Mouse (Mus musculus) left cerebral cortex, postnatal 4 days (tissue): Measurements from ENCODE around the gene Apoc1. TPM values are rescaled to one million over a fixed set of nuclear protein-coding genes. Genes with fewer than 3 reads are reported as not detected.
A peak's percentile ranks its signal among the peaks of the same experiment; 100 is the strongest.
"Not testable (repeated sequence)": the region's sequence is repeated elsewhere in the genome, so short reads cannot be mapped to it uniquely, and the experiment has no call there.

Experiments
- DNase-seq: peaks from one replicate; pipeline ENCODE4 v3.0.0-alpha.2; 2022
- intact Hi-C: fragments of 180-260 bp; cut with DNase I; formaldehyde crosslinking; loops from one replicate; pipeline ENCODE4 v1.15.1; 2025
- total RNA-seq, 2 experiments: library from RNA; stranded (reverse); gene quantifications; 2 replicates each; pipeline ENCODE4 v1.2.3; 2021

The Apoc1 gene
- total RNA-seq, 2 experiments from 2014 or later, result 2.1 to 3.6 TPM

- intact Hi-C loops, DNase-seq: not testable (repeated sequence)
These were observed 5.4 kb downstream of the Apoc1 start for GRCm38 (mm10) chr7:19686927-19687583.

- intact Hi-C loops, result no loop called here
- no peak for DNase-seq
These were observed 5.9 kb downstream of the Apoc1 start for GRCm38 (mm10) chr7:19686521-19686920.

- intact Hi-C loops, result no loop called here
- DNase-seq, result no peak
These were observed 7.1 kb downstream of the Apoc1 start for GRCm38 (mm10) chr7:19685374-19685773.

- intact Hi-C loops, result no loop called here
- no peak for DNase-seq
These were observed 8.7 kb downstream of the Apoc1 start for GRCm38 (mm10) chr7:19683771-19684201.

GRCm38 (mm10) chr7:19682979-19683378 is 9.5 kb downstream of the Apoc1 start:
- DNase-seq, result no peak
- intact Hi-C loops, result no loop called here

GRCm38 (mm10) chr7:19681202-19681694 is 11.2 kb downstream of the Apoc1 start, which contains the start of the genes Gm44805 and Apoc4:
Gene Gm44805, minus strand, starts transcription at chr7:19681423.
Gene Apoc4, minus strand, starts transcription at chr7:19681479.
- intact Hi-C loops, result no loop called here
- no peak for DNase-seq

- intact Hi-C loops, result no loop called here
- no peak for DNase-seq
These were observed 11.8 kb downstream of the Apoc1 start for GRCm38 (mm10) chr7:19680702-19681101.

- intact Hi-C loops, result no loop called here
- no peak for DNase-seq
These were observed 13.6 kb downstream of the Apoc1 start for GRCm38 (mm10) chr7:19678901-19679300.

- intact Hi-C loops, result no loop called here
- DNase-seq, result no peak
These were observed 14.6 kb downstream of the Apoc1 start, which contains the start of gene Apoc2 for GRCm38 (mm10) chr7:19677872-19678271. Gene Apoc2, minus strand, starts transcription at chr7:19677941.

- intact Hi-C loops, result no loop called here
These were observed 15.8 kb downstream of the Apoc1 start for GRCm38 (mm10) chr7:19676662-19677061.

GRCm38 (mm10) chr7:19675824-19676223 is 16.6 kb downstream of the Apoc1 start:
- no peak for DNase-seq
- intact Hi-C loops, result no loop called here

More at GRCm38 (mm10) chr7:19676662-19677061, 15.8 kb downstream of the Apoc1 start:
- no peak for DNase-seq

- intact Hi-C loops, result no loop called here
- no peak for DNase-seq
These were observed 19.3 kb downstream of the Apoc1 start for GRCm38 (mm10) chr7:19673083-19673699.

GRCm38 (mm10) chr7:19671511-19671910 is 20.9 kb downstream of the Apoc1 start:
- no peak for DNase-seq
- intact Hi-C loops, result no loop called here

- DNase-seq, result peak; percentile 94
- intact Hi-C loops, result no loop called here
These were observed 23.3 kb downstream of the Apoc1 start for GRCm38 (mm10) chr7:19668947-19669721.

GRCm38 (mm10) chr7:19667434-19667833 is 25.0 kb downstream of the Apoc1 start:
- DNase-seq, result no peak
- intact Hi-C loops, result loop anchor here (1.0 kb wide), 1 partner anchor 34 kb away; no protein-coding TSS in a partner anchor

GRCm38 (mm10) chr7:19666750-19667149 is 25.7 kb downstream of the Apoc1 start:
- DNase-seq, result no peak

GRCm38 (mm10) chr7:19664955-19665841 is 27.3 kb downstream of the Apoc1 start, which contains the start of gene Clptm1:
Gene Clptm1, minus strand, starts transcription at chr7:19665033.
- DNase-seq, result peak; percentile 97
- intact Hi-C loops, result no loop called here

More at GRCm38 (mm10) chr7:19666750-19667149, 25.7 kb downstream of the Apoc1 start:
- intact Hi-C loops, result loop anchor here (1.0 kb wide), 1 partner anchor 35 kb away; no protein-coding TSS in a partner anchor

- intact Hi-C loops, result no loop called here
- no peak for DNase-seq
These were observed 28.0 kb downstream of the Apoc1 start for GRCm38 (mm10) chr7:19664455-19664954.

GRCm38 (mm10) chr7:19663940-19664339 is 28.5 kb downstream of the Apoc1 start:
- intact Hi-C loops, result no loop called here
- no peak for DNase-seq

GRCm38 (mm10) chr7:19652614-19653013 is 39.8 kb downstream of the Apoc1 start:
- intact Hi-C loops, result no loop called here
- DNase-seq, result no peak
